Comparison of ENCODE assay signal across 19 mouse cellular contexts in the genomic region with DNA sequence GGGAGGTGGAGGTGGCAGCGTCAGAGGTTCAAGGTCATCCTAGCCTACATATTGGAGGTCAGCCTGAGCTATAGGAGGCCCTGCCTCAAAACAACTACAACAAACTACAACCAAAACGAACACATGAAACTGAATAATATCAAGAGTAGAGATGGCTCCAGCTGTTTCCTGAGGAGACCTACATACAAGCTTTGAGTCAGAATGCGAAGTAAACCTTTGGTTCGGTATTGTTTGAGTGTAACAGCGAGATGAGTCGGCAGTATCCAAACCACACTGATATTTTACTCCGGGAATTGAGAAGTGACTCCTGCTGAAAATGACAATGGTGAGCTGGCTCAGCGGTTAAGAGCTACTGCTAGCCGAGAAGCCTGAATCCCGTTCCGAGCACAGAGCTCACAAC. TPM values are rescaled to one million over a fixed set of nuclear protein-coding genes. Genes with fewer than 3 reads are reported as not detected.
"Had no signal": no experiment of that assay in that cellular context is flagged by ENCODE, and none has a peak within 500 bp of the region (broad histone marks: within the 10 kb centered on the region; RNA-seq: fewer than 3 reads in every experiment).

No protein-coding gene starts in this region.

- ATAC-seq: liver, postnatal 0 days; lung, postnatal 0 days; midbrain, embryonic 13.5 days; midbrain, embryonic 15.5 days had no signal

- DNase-seq: liver, postnatal 0 days; lung, adult 2 months; lung, postnatal 14 days; lung, postnatal 36 days; right cerebral cortex, postnatal 14 days; thymus, postnatal 14 days; thymus, postnatal 36 days had no signal

- H3K4me3 ChIP-seq: lung, embryonic 15.5 days; megakaryocyte, embryonic 14.5 days; midbrain, embryonic 13.5 days; midbrain, embryonic 15.5 days; neural tube, embryonic 12.5 days; stomach, embryonic 15.5 days had no signal

- H3K27ac ChIP-seq: lung, embryonic 15.5 days; macrophage; midbrain, embryonic 13.5 days; midbrain, embryonic 15.5 days; neural tube, embryonic 12.5 days; stomach, embryonic 15.5 days; stomach, postnatal 0 days had no signal

RNA-seq across cellular contexts. Expression of a gene that starts 34.2 kb away (rescaled TPM):
- total RNA-seq: megakaryocyte progenitor cell, adult 5-6 weeks; monocyte, adult 5-6 weeks; neutrophil, adult 5-6 weeks had no signal
